Mouse (Mus musculus) heart, postnatal 25 days (tissue): ENCODE measurements at regions not wholly inside any gene's neighbourhood (a gene's known extent, or its start where the extent isn't known, plus 50 kb on each side); places are given as distances from the start of the nearest gene placed in this dataset.

Experiments
- DNase-seq: peaks from one replicate; pipeline ENCODE4 v3.0.0; 2022; ENCODE audit warnings: low spot score
- intact Hi-C: fragments of 180-260 bp; cut with DNase I; formaldehyde crosslinking; loops from one replicate; pipeline ENCODE4 v1.15.1; 2025

DNA sequence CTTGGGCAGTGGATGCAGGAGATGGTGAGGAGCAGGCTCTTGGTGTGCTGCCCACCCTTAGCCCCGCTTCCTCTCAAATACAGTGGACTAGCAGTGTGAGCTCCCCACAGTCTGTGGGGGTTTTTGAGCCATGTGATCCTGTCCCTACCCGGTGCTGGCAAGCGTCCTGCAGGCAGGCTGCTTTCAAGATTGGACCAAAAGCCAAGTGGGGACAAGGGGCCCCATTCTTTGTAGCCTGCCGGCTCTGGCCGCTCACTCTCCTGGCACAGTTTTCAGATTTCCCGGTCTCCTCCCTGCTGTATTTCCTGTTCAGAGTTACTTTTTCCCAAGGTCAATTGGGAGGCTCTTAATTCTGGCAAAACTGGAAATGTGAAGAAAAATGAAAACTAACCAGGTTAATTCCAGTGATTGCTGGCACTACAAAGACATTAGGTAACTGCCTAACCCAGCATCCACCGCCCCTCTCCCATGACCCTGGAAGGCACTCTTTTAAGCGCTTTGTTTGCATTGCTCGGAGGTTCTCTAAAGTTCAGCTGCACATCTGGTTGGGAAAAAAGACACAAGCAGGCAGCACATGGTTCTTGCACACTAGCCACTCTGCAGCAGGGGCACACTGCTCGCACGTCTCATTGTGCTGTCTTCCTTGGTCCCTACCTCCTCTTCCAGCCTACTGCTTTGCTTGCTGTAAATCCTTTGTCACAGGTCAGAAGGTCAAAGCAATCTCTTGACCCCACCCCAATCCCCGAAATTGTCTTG, 105.6 kb downstream of the Rassf10 start:
- intact Hi-C loops: no loop called here

DNA sequence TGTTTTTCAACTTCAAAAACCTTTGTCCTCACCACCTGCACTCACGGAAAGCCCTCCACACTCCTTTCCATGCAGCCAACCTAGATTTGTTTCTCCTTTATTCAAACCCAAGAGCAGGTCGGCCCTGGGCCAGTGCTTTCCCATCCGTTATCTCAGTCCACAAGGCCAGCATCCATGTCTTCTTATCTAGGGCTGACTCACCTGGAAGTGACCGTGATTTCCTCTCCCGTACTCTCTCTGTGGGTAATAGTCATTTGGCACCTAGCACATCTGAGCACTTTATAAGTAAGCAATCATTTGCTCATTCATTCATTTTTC, 106.2 kb downstream of the Rassf10 start:
- intact Hi-C loops: loop anchor here (5.0 kb wide), 1 partner anchor 103 kb away; no protein-coding TSS in a partner anchor
- no peak for DNase-seq

More for the DNA sequence above, 105.6 kb downstream of the Rassf10 start:
- peak; percentile 56 for DNase-seq

DNA sequence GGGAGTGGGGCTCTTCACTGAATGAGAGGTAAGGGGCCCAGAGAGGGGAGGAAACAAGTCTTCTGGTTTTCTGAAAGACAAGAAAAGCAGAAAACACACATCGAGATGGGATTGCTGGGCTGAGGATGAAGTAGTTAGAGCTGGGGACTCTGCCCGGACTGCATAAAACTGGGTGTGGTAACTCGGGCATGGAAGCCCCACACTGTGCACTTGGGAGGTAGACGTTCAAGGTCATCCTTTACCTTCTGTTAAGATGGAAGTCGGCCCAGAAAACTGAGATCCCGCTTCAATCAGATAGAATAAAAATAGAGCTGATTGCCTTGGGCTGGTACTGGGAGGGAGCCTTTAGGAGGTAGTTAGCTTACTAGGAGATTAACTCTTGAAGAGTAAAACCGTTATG, 107.2 kb downstream of the Rassf10 start:
- no peak for DNase-seq
- intact Hi-C loops: loop anchor here (5.0 kb wide), 1 partner anchor 104 kb away; no protein-coding TSS in a partner anchor

DNA sequence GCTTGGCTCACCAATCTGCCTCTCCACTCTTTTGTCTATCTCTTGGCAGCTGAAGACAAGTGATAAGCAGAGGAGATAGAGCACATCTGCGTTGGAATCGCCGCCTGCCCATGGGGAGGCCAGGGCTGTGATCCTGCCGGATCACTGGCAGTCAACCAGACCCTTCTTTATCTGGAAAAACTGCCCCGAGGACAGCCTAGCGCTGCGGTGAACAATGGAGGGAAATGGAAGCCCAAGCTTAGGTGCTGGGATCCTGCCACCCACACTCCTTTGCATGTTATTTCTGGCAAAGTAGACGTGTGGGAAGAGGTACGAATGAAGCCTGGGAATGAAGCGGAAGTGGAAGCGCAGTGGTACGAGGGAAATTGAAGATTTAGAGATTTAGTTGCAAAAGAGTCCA, 112.8 kb downstream of the Rassf10 start:
- intact Hi-C loops: no loop called here
- peak; percentile 39 for DNase-seq

DNA sequence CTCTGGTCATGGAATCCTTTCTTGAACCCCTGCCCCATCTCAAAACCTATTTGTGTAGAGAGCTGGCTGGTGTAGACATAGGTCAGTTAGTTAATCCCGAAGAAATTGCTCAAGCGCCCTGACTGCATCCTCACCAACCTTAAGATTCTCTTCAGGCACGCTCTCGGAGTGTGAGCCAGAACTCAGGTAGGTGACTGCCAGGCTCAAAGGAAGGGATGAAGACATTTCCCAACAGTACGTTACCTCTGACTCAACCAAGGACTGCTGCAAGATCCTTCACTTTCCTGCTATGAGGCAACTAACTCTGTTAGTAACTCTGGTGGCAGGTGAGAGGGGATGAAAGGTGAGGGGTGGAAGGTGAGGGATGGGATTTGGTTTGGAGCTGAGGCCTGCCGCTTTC, 114.5 kb downstream of the Rassf10 start:
- intact Hi-C loops: no loop called here
- no peak for DNase-seq

DNA sequence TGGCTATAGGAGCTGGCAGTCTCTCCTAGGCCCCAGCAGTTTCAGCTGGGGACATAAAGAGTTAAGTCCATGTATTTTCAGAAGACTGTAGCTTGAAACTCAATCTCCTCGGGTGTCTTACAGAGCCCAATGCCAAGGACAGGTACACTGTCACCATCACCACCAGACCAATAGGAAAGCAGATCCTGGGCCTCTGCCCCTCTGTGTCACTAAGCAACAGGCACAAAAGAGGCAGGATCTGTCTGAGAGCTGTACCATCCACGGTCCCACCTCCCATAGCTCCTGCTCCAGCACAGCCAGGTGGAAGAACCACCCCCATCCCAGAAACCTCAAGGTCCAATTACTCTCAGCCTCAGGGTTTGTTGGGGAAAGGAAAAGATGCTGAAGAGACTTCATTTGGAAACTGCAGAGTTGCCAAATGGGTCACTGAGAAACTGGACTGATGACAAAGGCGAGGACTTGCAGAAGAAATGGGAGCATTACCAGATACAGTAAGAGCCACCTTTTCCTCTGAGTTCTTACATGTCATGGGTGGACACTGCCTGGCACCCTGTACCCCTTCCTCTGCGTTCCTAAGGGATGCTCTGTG, 115.7 kb downstream of the Rassf10 start:
- intact Hi-C loops: no loop called here
- DNase-seq: no peak

DNA sequence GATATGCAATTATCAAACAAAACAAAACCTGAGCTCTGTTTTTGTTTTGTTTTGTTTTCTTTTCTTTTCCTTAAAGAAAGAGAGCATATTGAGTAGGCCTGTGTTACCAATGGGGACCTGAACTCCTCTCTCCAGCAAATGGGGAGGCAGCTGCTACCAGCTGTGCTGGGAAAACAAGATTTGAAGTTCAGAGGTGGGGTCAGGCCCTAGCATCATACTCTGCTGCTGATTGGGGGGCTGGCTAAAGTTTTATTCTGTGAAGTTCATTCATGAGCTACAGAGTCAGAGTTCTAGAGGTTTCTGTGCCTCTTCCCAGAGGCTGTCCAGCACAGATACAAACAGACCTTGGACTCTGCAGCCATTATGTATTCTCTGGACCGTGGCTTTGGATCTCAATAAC, 117.7 kb downstream of the Rassf10 start:
- no peak for DNase-seq

DNA sequence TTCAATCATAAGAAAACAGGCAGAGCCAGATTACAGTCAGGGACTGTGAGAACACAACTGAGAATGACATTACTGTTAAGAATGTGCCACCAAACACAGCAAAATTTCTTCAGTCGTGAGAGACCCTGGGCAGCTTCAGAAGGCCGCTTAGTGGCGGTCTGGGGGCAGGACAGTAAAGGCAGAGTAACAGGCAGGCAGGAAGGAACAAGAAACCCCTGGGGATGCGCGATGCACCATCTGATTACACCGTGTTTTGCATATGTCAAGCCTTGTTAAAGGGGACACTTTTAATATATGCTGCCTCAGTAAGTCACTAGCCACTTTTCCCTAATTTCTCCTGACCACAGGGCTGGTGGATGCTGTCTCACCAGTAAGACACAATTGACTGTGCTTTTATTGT, 120.0 kb downstream of the Rassf10 start:
- intact Hi-C loops: no loop called here
- DNase-seq: no peak

More for the DNA sequence above, 117.7 kb downstream of the Rassf10 start:
- intact Hi-C loops: no loop called here

DNA sequence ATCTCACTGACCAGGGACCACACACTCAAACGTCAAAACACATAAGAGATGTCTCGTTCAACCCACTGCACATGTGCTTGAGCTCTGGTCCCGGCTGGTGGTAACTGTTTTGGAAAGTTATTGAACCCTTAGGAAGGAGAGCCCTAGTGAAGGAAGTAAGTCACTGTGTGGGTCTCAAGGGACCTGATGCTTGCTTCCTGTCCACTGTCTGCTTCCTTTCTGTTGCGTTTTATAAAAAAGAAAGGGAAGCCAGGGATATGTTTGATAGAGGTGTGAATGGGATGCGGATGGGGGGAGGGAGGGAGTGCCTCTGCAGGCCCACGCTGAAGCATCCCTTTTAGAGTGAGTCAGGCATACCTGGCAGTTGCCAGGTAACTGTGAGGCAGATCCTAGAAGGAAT, 121.6 kb downstream of the Rassf10 start:
- intact Hi-C loops: no loop called here
- no peak for DNase-seq

DNA sequence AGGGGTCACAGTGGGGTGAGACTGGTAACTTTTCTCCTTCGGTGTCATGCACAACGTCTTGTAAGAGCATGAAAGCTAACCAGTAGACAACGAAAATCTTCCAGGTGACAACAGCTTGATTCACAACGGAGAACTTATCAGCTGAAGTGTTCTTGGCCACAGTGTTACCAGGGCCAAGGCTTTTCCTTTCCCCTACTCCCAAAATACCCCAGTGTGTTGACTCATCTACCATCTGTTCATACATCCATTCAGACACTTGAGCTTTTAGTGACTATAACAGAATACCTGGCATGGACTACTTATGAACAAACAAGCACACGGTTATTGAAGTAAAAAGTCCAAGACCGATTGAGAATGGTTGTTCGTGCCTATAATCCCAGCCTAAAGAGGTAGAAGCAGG, 122.5 kb downstream of the Rassf10 start:
- intact Hi-C loops: no loop called here
- DNase-seq: no peak

DNA sequence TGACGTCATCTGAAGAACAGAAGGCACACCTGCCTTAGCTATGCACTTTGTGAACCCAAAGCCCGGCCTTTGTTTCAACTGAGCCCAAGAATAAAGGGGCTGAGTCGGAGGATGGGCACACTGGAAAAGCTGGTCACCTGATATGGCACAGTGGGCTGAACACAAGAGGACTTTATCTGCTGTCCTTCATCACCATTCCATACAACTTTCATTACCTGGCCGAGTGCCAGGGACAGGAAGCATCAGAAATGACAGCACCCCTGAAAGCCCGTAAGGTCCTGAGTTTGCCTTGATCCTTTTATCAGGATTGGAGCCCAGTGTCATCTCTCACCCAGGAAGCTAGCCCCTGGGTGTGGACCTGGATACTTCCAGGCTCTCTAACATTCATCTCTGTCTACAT, 126.1 kb upstream of the Arntl start:
- intact Hi-C loops: no loop called here

DNA sequence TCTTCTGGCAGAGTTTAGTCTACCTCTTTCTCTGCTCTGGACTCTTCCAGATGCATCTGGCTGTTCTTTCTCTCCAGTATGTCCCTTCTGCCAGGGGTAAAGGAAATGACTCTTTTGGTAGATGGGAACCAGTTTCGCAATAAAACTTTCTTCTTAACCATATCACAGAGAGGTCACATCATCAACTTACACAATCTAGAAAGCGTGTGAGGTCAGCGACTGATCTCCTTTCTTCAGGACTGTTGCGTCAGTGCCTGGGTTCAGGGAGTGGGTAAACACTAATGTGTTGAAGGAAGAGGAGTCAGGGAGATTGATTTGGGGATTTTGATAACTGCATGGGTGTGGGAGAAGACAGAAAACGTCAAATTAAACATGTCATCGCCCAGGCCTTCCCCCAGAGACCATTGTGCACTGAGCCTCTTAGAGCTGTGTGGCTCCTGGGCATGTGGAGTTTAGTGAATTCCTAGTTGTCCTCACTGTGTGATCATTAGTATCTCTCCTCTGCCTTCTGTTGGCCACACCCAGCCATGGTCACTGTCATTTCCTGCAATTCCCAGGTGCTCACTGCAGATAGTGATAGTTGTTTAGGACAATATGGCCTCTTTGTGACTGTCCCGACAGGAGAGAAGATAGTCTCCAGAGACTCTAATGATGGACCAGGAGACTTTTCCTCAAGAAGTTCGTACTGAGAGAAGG, 122.2 kb upstream of the Arntl start:
- no peak for DNase-seq
- intact Hi-C loops: no loop called here

More for the DNA sequence above, 126.1 kb upstream of the Arntl start:
- no peak for DNase-seq

DNA sequence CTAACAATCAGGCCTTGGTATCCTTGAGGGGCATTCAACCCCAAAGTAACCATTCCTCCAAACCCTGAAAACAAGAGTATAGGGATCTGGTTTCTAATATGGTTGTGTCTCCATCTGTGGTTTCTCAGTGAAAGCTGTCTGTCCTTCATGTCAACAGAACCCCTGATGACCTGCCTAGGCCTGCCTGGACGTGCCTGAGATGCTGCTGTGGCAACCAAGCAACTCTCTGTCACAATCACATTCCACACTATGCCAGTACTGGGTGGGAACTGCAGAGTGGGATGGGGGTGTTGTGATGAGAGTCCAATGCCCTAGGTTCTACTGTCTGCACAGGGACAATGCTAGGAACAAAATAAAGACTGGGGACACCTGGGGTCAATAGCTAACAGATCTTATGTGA, 121.1 kb upstream of the Arntl start:
- DNase-seq: no peak
- intact Hi-C loops: no loop called here

DNA sequence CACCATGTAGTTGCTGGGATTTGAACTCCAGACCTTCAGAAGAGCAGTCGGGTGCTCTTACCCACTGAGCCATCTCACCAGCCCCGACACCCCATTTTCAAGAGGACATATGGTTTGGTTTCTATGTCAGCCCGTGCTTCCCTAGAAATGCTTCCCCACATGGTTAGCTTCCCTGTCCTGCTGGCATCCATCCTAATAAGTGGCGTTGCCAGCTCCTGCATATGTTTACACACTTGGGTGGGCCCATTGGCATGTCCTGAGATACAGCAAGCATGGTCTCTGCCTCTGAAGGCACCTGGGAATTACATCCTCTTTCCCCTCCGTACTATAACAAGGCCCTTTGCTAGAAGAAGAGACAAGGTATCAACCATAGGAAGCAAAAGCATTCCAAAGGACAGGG, 119.6 kb upstream of the Arntl start:
- intact Hi-C loops: no loop called here
- DNase-seq: no peak

DNA sequence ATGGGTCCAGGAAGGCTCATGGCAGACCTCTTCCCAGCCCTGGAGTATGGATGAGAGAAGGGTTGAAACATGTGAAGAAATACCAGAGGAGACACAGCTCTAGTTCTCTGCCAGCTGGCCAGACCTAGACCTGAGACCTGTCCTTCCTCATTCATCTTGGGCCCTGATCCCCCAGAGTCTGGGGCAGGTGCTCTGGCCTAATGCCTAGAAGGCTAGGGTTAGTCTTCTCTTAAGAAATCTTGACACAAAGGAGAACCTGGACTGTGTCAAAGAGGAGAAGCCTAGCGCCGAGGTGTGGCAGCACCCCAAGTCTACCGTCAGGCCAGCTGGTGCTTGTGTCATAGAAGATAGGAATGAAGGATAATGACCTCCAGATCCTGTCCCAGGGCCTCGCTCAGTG, 118.2 kb upstream of the Arntl start:
- no peak for DNase-seq
- intact Hi-C loops: no loop called here

DNA sequence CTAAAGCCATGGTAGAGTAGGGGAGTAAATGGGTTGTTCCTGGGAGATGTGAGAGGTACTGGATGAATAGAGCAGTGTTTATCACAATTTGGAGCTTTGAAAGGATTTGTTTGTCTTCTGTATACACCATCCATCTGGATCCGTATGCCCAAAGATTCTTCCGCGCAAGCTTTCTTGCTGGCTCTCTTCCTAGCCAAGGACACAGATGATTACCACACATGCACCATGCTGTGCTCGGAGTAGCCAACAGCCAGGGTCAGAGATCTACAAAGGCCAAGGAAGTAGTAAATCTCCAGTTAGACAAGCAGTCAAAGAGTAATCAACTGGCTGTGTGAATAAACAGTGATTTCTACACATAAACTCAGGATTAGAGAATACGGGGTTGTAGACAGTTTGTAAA, 113.3 kb upstream of the Arntl start:
- DNase-seq: no peak
- intact Hi-C loops: no loop called here

DNA sequence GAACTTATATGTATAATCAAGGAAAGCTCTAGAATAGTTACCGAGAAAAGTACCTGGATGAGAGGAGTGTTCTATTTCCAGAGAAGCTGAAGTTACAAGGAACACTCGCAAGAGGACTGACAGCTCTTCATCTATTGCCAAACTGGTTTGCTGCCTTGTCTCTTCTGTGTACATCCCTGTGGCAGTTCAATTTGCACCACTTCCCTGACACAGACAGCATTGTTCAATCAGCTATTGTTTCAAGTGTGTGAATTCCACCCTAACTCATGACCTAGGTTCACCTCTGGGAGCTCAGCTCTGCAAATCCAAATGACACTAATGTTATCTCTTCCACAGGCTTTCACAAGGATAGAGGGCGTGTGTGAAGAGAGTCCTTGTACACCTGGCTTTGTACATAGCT, 112.2 kb upstream of the Arntl start:
- DNase-seq: no peak
- intact Hi-C loops: no loop called here

DNA sequence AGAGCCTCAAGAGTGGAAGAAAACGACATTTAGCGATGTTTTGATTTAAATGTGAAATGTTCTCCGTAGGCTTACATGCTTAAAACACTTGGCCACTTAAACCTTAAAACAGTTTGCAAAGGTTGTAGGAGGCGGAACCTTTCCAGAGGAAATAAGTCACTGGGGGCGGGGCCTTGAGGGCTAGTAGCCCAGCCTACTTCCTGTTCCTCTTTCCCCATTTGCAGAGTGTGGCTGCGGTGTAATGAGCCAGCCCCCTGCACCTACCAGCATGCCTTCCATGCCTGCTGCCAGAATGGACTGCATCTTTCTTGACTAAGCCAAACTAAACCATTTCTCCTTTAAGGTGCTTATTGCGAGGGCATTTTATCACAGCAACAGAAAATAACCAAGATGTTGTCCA, 103.0 kb upstream of the Arntl start:
- DNase-seq: no peak
- intact Hi-C loops: no loop called here

DNA sequence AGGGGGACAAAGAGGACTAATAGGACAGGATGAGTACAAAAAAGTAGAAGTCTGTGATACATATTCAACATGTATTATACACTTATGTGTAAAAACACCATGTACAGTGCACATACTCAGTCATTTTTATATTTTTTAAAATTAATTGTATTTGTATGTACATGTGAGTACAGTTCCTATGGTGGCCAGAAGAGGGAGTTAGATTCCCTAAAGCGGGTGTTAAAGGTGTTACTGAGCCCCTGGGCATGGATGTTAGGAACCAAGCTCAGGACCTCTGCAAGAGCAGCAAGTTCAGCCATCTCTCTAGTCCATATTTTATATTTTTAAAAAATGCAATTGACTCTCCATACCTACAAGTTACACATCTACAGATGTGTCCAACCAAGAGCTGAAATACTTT, 101.9 kb upstream of the Arntl start:
- intact Hi-C loops: no loop called here
- no peak for DNase-seq

DNA sequence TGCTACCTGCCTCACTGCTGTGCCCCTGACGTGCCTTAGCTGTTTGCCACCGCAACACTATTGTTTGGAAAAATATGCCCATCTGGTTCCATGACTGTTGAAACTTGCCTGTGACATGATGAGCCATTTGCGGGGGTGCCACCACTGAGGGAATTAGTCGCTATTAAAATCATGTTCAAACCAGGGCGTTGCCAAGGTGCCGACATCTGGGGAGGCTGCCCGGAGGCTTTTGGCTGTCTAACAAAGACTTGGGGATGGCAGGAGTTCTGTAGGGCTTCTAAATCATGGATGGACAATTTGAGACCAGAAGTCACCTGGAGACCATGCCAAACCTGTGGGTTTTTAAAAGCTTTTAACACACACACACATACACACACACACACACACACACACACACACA, 100.5 kb upstream of the Arntl start:
- DNase-seq: no peak
- intact Hi-C loops: no loop called here

DNA sequence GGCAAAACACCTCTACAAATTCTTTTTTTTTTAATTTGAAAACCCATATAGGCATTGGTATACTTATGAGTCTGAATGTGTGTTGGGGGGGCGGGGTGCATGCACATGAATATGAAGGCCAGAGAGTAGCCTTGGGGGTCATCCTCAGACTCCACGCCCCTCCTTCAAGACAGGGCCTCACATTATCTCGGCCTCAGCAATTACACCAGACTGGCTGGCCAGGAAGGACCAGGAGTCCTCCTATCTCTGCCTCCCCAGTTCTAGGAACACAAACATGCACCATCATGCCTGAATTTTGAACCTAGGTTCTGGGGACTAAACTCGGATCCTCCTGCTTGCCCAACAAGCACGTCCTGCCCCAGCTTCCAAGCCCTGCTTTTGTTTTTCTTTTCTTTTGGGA, 99.3 kb upstream of the Arntl start:
- intact Hi-C loops: no loop called here
- no peak for DNase-seq
